9 mouse cellular contexts compared by ENCODE assay signal in genomic region chr5:148443734-148444133, GRCm38 (mm10). TPM values are rescaled to one million over a fixed set of nuclear protein-coding genes. Genes with fewer than 3 reads are reported as not detected.
A peak's percentile ranks its signal among the peaks of the same experiment; 100 is the strongest.
DNase-seq lines count a peak whose midpoint lies in the region; ATAC-seq and TF ChIP-seq lines count a peak whose summit lies in the region.
"Had no signal": no experiment of that assay in that cellular context is flagged by ENCODE, and none has a peak within 500 bp of the region (broad histone marks: within the 10 kb centered on the region; RNA-seq: fewer than 3 reads in every experiment).

No protein-coding gene starts in this region.

- H3K4me3 ChIP-seq in heart, embryonic 11.5 days (ENCODE audit: low read depth, low read length) = no peak overlapping the region
- H3K4me3 ChIP-seq in limb, embryonic 15.5 days = no peak overlapping the region
- H3K4me3 ChIP-seq in layer of hippocampus, adult 2 months = no peak overlapping the region
- no peak overlapping the region for H3K4me3 ChIP-seq in midbrain, embryonic 13.5 days (replicated peaks)
- H3K4me3 ChIP-seq: liver, embryonic 15.5 days had no signal

- no peak overlapping the region for H3K4me2 ChIP-seq in heart, embryonic 11.5 days
- H3K4me2 ChIP-seq in limb, embryonic 15.5 days = no peak overlapping the region
- no peak overlapping the region for H3K4me2 ChIP-seq in midbrain, embryonic 13.5 days (replicated peaks)
- H3K4me2 ChIP-seq: liver, embryonic 15.5 days had no signal

- no peaks in the 10 kb centered on the region for H3K27me3 ChIP-seq in heart, embryonic 11.5 days (ENCODE audit: control insufficient read depth, insufficient read depth, low read length)
- no peaks in the 10 kb centered on the region for H3K27me3 ChIP-seq in limb, embryonic 15.5 days
- no peaks in the 10 kb centered on the region for H3K27me3 ChIP-seq in midbrain, embryonic 13.5 days
- H3K27me3 ChIP-seq: liver, embryonic 15.5 days had no signal

- no peak overlapping the region for H3K9ac ChIP-seq in heart, embryonic 11.5 days (ENCODE audit: low read depth, low read length)
- H3K9ac ChIP-seq in limb, embryonic 15.5 days = no peak overlapping the region
- H3K9ac ChIP-seq in midbrain, embryonic 13.5 days (replicated peaks) = no peak overlapping the region
- H3K9ac ChIP-seq: liver, embryonic 15.5 days had no signal

- 45% methylated on average over 5 of the region's 5 CpGs for WGBS in heart, embryonic 11.5 days (ENCODE audit: insufficient replicate concordance)
- 33% methylated on average over 5 of the region's 5 CpGs for WGBS in limb, embryonic 15.5 days
- WGBS in midbrain, embryonic 13.5 days = 86% methylated on average over 5 of the region's 5 CpGs

- no peak for TF ChIP-seq CTCF in layer of hippocampus, adult 2 months (conservative IDR thresholded peaks at IDR 0.05)

- DNase-seq in adrenal gland, adult 8-10 months = peak; percentile 81
- DNase-seq in cerebellum, adult 9-11 months = peak; percentile 58
- DNase-seq in layer of hippocampus, adult 2 months (ENCODE audit: low spot score in 2 of 2) = no peak
- DNase-seq in thymus, postnatal 4 days = no peak
- no peak for DNase-seq in layer of hippocampus, adult 9-10 months (ENCODE audit: low spot score)

- 0 out of 2 replicates have a peak, but pooled peaks cover 2% of the 10 kb centered on the region for H3K4me1 ChIP-seq in heart, embryonic 11.5 days (ENCODE audit: control insufficient read depth, insufficient read depth, low read length)
- H3K4me1 ChIP-seq in limb, embryonic 15.5 days = peaks cover 8% of the 10 kb centered on the region
- H3K4me1 ChIP-seq in midbrain, embryonic 13.5 days (replicated peaks) = no peaks in the 10 kb centered on the region
- H3K4me1 ChIP-seq: liver, embryonic 15.5 days had no signal

- 0 out of 2 replicates have a peak, but pooled peaks have one; percentile 55 for ATAC-seq in heart, embryonic 11.5 days (replicated peaks; ENCODE audit: insufficient number of reproducible peaks, low FRiP score, low TSS enrichment)
- ATAC-seq in limb, embryonic 15.5 days (ENCODE audit: insufficient number of reproducible peaks, low FRiP score, low TSS enrichment, low read depth) = peak; percentile 63
- no peak for ATAC-seq in midbrain, embryonic 13.5 days

- no peak overlapping the region for H3K27ac ChIP-seq in heart, embryonic 11.5 days (ENCODE audit: low read depth, low read length)
- H3K27ac ChIP-seq in limb, embryonic 15.5 days = peak overlapping the region; percentile 71
- H3K27ac ChIP-seq in layer of hippocampus, adult 2 months = no peak overlapping the region
- H3K27ac ChIP-seq in midbrain, embryonic 13.5 days = no peak overlapping the region
- H3K27ac ChIP-seq: liver, embryonic 15.5 days had no signal

- 0 out of 2 replicates have a peak, but pooled peaks cover 3% of the 10 kb centered on the region for H3K9me3 ChIP-seq in heart, embryonic 11.5 days (replicated peaks; ENCODE audit: control insufficient read depth, low read length)
- peaks cover 5% of the 10 kb centered on the region; the same call in 1 of the 2 replicates for H3K9me3 ChIP-seq in limb, embryonic 15.5 days
- H3K9me3 ChIP-seq in midbrain, embryonic 13.5 days = peaks cover 4% of the 10 kb centered on the region; the same call in 1 of the 2 replicates
- H3K9me3 ChIP-seq: liver, embryonic 15.5 days had no signal

- no peaks in the 10 kb centered on the region for H3K36me3 ChIP-seq in heart, embryonic 11.5 days (ENCODE audit: control insufficient read depth, insufficient read depth, low read length)
- no peaks in the 10 kb centered on the region for H3K36me3 ChIP-seq in limb, embryonic 15.5 days
- no peaks in the 10 kb centered on the region for H3K36me3 ChIP-seq in midbrain, embryonic 13.5 days
- H3K36me3 ChIP-seq: liver, embryonic 15.5 days had no signal

RNA-seq across cellular contexts. Expression of gene Slc7a1, which starts 44.0 kb away (rescaled TPM):
- 100 to 1,000 TPM in 2 of 4 experiments, 10 to 100 TPM in 2; 86.6 to 129 (median 106) TPM for total RNA-seq in adrenal gland, adult 8-10 months (2022)
- polyA plus RNA-seq in heart, embryonic 11.5 days (2014; fragmentation: Nextera tagmentation; extraction: Ambion mirVana) = 26.8 and 34.6 TPM in 2 replicates
- 22.7 and 23.6 TPM in 2 replicates for polyA plus RNA-seq in limb, embryonic 15.5 days (2015; fragmentation: Nextera tagmentation; extraction: Ambion mirVana)
- 10 to 100 TPM; 24.4 to 25.9 TPM for total RNA-seq in layer of hippocampus, adult 2 months (2021)
- polyA plus RNA-seq in midbrain, embryonic 13.5 days (2015; fragmentation: Nextera tagmentation; extraction: Ambion mirVana) = 26.5 and 26.9 TPM in 2 replicates

Comparison
In these comparisons a context has a peak if more than half of its experiments do, and no peak if none do; other contexts are left out.
1. DNase-seq: peak in adrenal gland, adult 8-10 months (single experiment) and cerebellum, adult 9-11 months (single experiment); none in layer of hippocampus, adult 2 months (0 of 2), thymus, postnatal 4 days (single experiment) and layer of hippocampus, adult 9-10 months (single experiment).